Mouse (Mus musculus) forebrain, embryonic 13.5 days (tissue): ENCODE results near the gene Acly. TPM values are rescaled to one million over a fixed set of nuclear protein-coding genes. Genes with fewer than 3 reads are reported as not detected.
"Not testable (repeated sequence)": the region's sequence is repeated elsewhere in the genome, so short reads cannot be mapped to it uniquely, and the experiment has no call there.

Experiments
- ATAC-seq: fragments of 200-750 bp; cut with Nextera tagmentation; 2 replicates; pipeline ENCODE4 v1.8.0; 2017
- H3K27ac ChIP-seq: fragments of 300-500 bp; sonication (generic); 2 replicates; pipeline ENCODE4 v1.5.1; 2015; ENCODE audit warnings: inconsistent platforms, mild to moderate bottlenecking, moderate library complexity
- H3K27me3 ChIP-seq: fragments of 300-500 bp; sonication (generic); 2 replicates; pipeline ENCODE4 v1.6.1; 2015; ENCODE audit warnings: mild to moderate bottlenecking, inconsistent platforms
- H3K36me3 ChIP-seq: fragments of 300-500 bp; sonication (generic); 2 replicates; pipeline ENCODE4 v1.6.1; 2015; ENCODE audit warnings: mild to moderate bottlenecking, inconsistent platforms; ENCODE audit not compliant: poor library complexity, severe bottlenecking
- H3K4me1 ChIP-seq: fragments of 300-500 bp; sonication (generic); 2 replicates; pipeline ENCODE4 v1.6.1; 2015; ENCODE audit warnings: inconsistent platforms
- H3K4me2 ChIP-seq: fragments of 300-500 bp; sonication (generic); 2 replicates; pipeline ENCODE4 v1.6.1; 2015; ENCODE audit warnings: inconsistent platforms, mild to moderate bottlenecking, moderate library complexity
- H3K4me3 ChIP-seq: fragments of 300-500 bp; sonication (generic); 2 replicates; pipeline ENCODE4 v1.5.1; 2015; ENCODE audit warnings: mild to moderate bottlenecking, inconsistent platforms
- H3K9ac ChIP-seq: fragments of 300-500 bp; sonication (generic); 2 replicates; pipeline ENCODE4 v1.6.1; 2015; ENCODE audit warnings: mild to moderate bottlenecking, inconsistent platforms
- H3K9me3 ChIP-seq: fragments of 300-500 bp; sonication (generic); replicated peaks from 2 replicates; pipeline ENCODE4 v1.6.1; 2016; ENCODE audit warnings: inconsistent platforms
- WGBS: fragments of 180-500 bp; shearing (Covaris S2); methylation state at CpG from one replicate; pipeline ENCODE4 v1.1.7; 2015; 5-methylcytosine and 5-hydroxymethylcytosine counted together
- polyA plus RNA-seq: library from polyadenylated mRNA; unstranded; fragments of >200 nt; fragmentation: Nextera tagmentation; extraction: Ambion mirVana; gene quantifications from 2 replicates; pipeline ENCODE4 v1.2.1, GENCODE M21; 2015

Gene Acly
- polyA plus RNA-seq, 1 experiment from 2014 or later, result 251 TPM

- Histone ChIP-seq H3K27ac (peak within 1 kb of the TSS; percentile 59; the same call in 1 of the 2 replicates), H3K4me3 (peak within 1 kb of the TSS; percentile 46), H3K9ac (peak within 1 kb of the TSS; percentile 66), H3K36me3 (no peaks in the 10 kb centered on the region), H3K27me3 (0 out of 2 replicates have a peak, but pooled peaks cover 3% of the 10 kb centered on the region), H3K4me1 (peaks cover 13% of the 10 kb centered on the region), H3K9me3 (no peaks in the 10 kb centered on the region), H3K4me2 (peak within 1 kb of the TSS; percentile 76)
- 4% methylated on average over 28 of the region's 28 CpGs for WGBS
- peak; percentile 96 for ATAC-seq
These were observed 17.3 kb upstream of the Acly start, which contains the start of gene Ttc25 for GRCm38 (mm10) chr11:100544832-100545745. Ttc25 (plus strand) TSS chr11:100545607.

DNA sequence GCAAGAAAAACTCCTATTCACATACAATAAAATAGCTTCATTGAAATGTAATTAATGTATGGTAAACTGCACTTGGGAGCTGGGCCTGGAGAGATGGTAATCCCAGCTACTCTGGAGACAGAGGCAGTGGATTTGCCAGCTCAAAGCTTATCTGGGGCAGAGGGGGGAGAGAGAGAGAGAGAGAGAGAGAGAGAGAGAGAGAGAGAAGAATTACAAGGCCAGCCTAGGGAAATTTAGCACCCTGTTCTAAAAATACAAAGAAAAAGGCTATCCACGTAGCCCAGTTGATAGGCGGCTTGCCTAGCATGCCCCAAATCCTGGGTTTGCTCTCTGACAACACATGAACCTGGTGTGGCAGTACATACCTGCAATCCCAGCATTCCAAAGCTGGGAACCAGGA lies 13.8 kb upstream of the Acly start:
- Histone ChIP-seq H3K4me3 (no peak overlapping the region), H3K27me3 (0 out of 2 replicates have a peak, but pooled peaks cover 3% of the 10 kb centered on the region), H3K4me1 (peaks cover 13% of the 10 kb centered on the region), H3K36me3 (no peaks in the 10 kb centered on the region), H3K27ac (no peak overlapping the region), H3K9me3 (no peaks in the 10 kb centered on the region), H3K9ac (no peak overlapping the region), H3K4me2 (no peak overlapping the region)
- 97% methylated on average over 2 of the region's 2 CpGs for WGBS
- no peak for ATAC-seq

GRCm38 (mm10) chr11:100540966-100541365 lies 13.2 kb upstream of the Acly start:
- WGBS, result 72% methylated on average over 6 of the region's 6 CpGs
- Histone ChIP-seq H3K9ac (no peak overlapping the region), H3K4me3 (no peak overlapping the region), H3K36me3 (no peaks in the 10 kb centered on the region), H3K4me2 (no peak overlapping the region), H3K27me3 (0 out of 2 replicates have a peak, but pooled peaks cover 3% of the 10 kb centered on the region), H3K9me3 (no peaks in the 10 kb centered on the region), H3K4me1 (peaks cover 10% of the 10 kb centered on the region), H3K27ac (no peak overlapping the region)
- ATAC-seq, result no peak

GRCm38 (mm10) chr11:100536466-100536865 lies 8.7 kb upstream of the Acly start:
- no peak overlapping the region for H3K4me3 ChIP-seq
- H3K4me1 ChIP-seq, result no peaks in the 10 kb centered on the region
- H3K27me3 ChIP-seq, result 0 out of 2 replicates have a peak, but pooled peaks cover 3% of the 10 kb centered on the region
- no peak overlapping the region for H3K9ac ChIP-seq
- H3K36me3 ChIP-seq, result no peaks in the 10 kb centered on the region
- no peaks in the 10 kb centered on the region for H3K9me3 ChIP-seq
- no peak overlapping the region for H3K4me2 ChIP-seq
- H3K27ac ChIP-seq, result no peak overlapping the region
- no peak for ATAC-seq

DNA sequence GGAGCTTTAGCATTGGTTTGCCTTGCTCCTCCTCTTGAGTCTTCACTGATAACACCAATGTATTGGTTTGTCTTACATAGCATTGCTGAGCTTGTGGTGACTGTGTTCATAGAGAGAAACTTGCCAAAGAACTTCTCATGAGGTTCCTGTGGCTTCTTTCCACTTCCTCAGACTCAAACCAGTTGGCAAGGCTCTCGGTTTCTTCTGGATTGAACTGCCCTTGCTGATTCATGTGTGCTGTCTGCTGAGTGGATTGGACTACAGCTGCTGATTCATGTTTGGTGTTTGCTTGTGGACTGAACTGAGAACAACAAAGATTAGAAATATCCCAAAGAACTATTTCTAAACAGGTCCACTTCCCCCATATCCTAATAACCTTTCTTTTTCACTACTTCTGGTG lies 8.2 kb upstream of the Acly start:
- no peaks in the 10 kb centered on the region for H3K36me3 ChIP-seq
- no peak overlapping the region for H3K9ac ChIP-seq
- no peaks in the 10 kb centered on the region for H3K4me1 ChIP-seq
- ATAC-seq, result no peak
- no peak overlapping the region for H3K4me2 ChIP-seq
- H3K4me3 ChIP-seq, result no peak overlapping the region
- H3K9me3 ChIP-seq, result no peaks in the 10 kb centered on the region
- H3K27ac ChIP-seq, result no peak overlapping the region
- 77% methylated on average over 1 of the region's 1 CpGs for WGBS
- H3K27me3 ChIP-seq, result 0 out of 2 replicates have a peak, but pooled peaks cover 3% of the 10 kb centered on the region

DNA sequence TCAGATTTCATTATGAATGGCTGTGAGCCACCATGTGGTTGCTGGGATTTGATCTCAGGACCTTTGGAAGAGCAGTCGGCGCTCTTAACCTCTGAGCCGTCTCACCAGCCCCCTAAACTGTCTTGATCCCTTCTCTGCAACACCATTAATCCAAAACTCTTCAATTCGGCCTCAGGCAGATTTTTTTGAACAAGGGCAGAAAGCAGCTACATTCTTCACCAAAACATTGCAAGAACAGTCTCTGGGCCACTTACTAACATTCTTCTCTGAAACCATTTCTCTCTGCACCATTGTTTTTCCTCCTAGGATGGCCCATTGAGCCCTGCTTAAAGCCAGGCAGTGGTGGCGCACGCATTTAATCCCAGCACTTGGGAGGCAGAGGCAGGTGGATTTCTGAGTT lies 7.0 kb upstream of the Acly start:
- WGBS, result 80% methylated on average over 6 of the region's 6 CpGs
- H3K4me1 ChIP-seq, H3K9ac ChIP-seq, H3K36me3 ChIP-seq, H3K27me3 ChIP-seq, H3K4me2 ChIP-seq, H3K27ac ChIP-seq, H3K9me3 ChIP-seq, ATAC-seq, H3K4me3 ChIP-seq: not testable (repeated sequence)

DNA sequence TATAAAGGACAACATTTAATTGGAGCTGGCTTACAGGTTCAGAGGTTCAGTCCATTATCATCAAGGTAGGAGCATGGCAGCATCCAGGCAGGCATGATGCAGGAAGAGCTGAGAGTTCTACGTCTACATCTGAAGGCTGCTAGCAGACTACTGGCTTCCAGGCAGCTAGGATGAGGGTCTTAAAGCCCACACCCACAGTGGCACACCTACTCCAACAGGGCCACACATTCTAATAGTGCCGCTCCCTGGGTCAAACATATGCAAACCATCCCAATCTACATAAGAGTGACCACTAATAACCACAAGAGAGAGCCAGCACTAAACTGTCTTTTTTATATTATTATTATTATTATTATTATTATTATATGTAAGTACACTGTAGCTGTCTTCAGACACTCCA lies 6.6 kb upstream of the Acly start:
- H3K36me3 ChIP-seq, H3K4me2 ChIP-seq, H3K9ac ChIP-seq, H3K27me3 ChIP-seq, H3K9me3 ChIP-seq, H3K4me3 ChIP-seq, H3K4me1 ChIP-seq, H3K27ac ChIP-seq, ATAC-seq: not testable (repeated sequence)
- WGBS, result 77% methylated on average over 2 of the region's 2 CpGs

- no peak for ATAC-seq
- no peak overlapping the region for H3K4me3 ChIP-seq
- H3K9ac ChIP-seq, result no peak overlapping the region
- H3K27ac ChIP-seq, result no peak overlapping the region
- WGBS, result 5% methylated on average over 6 of the region's 6 CpGs
- H3K36me3 ChIP-seq, result no peaks in the 10 kb centered on the region
- H3K9me3 ChIP-seq, result no peaks in the 10 kb centered on the region
- H3K27me3 ChIP-seq, result 0 out of 2 replicates have a peak, but pooled peaks cover 3% of the 10 kb centered on the region
- H3K4me2 ChIP-seq, result no peak overlapping the region
- H3K4me1 ChIP-seq, result no peaks in the 10 kb centered on the region
These were observed 6.1 kb upstream of the Acly start for GRCm38 (mm10) chr11:100533871-100534270.

- H3K36me3 ChIP-seq, result peaks cover 7% of the 10 kb centered on the region
- H3K9me3 ChIP-seq, result no peaks in the 10 kb centered on the region
- 22% methylated on average over 19 of the region's 19 CpGs for WGBS
- peak overlapping the region; percentile 91 for H3K4me3 ChIP-seq
- H3K27me3 ChIP-seq, result no peaks in the 10 kb centered on the region
- peak overlapping the region; percentile 84 for H3K4me2 ChIP-seq
- no peak for ATAC-seq
- peaks cover 32% of the 10 kb centered on the region for H3K4me1 ChIP-seq
- peak overlapping the region; percentile 88 for H3K9ac ChIP-seq
- peak overlapping the region; percentile 74 for H3K27ac ChIP-seq
These were observed 770 bp upstream of the Acly start for GRCm38 (mm10) chr11:100528375-100529165.

GRCm38 (mm10) chr11:100527066-100527457 lies 738 bp downstream of the Acly start:
- no peaks in the 10 kb centered on the region for H3K9me3 ChIP-seq
- peak overlapping the region; percentile 88 for H3K9ac ChIP-seq
- H3K27ac ChIP-seq, result peak overlapping the region; percentile 93
- WGBS, result under 1% methylated on average over 26 of the region's 26 CpGs
- H3K4me2 ChIP-seq, result peak overlapping the region; percentile 84
- H3K27me3 ChIP-seq, result no peaks in the 10 kb centered on the region
- ATAC-seq, result peak; percentile 53
- peaks cover 22% of the 10 kb centered on the region for H3K36me3 ChIP-seq
- H3K4me3 ChIP-seq, result peak overlapping the region; percentile 91
- peaks cover 32% of the 10 kb centered on the region for H3K4me1 ChIP-seq

DNA sequence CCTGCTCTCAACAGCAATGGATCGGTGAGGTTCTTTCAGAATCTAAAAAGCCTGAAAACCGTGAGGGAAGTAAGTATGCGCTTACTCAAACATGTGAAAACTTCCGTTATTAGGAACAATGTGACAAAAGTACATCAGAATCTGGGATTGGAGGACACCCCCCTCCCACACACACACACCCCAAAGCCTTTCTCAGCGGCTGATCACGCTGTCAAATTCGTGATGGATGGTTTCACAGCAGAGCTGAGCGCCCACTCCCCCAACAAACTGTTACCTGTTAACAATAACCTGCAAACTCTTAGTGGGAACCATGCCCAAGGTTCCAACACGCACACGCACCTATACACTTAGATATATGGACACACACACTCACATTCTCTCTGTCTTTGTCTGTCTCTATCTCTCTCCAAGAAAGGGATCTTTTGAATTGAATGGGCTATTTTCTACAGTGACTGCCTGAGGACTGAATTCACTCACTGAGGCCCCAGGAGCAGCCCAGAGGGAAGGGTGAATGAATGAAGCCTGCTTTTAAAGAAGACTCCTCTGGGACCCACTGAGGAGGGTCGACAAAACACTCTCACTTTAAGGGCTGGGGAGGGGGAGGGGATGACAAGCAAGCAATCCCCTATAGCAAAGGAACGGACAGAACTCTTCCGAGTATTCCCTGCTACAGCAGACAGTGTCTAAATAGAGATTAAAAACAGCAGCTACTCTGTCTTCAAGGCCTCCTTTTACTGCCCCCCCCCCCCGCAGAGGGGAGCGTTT lies 1.6 kb downstream of the Acly start:
- peak overlapping the region; percentile 93; the same call in 1 of the 2 replicates for H3K27ac ChIP-seq
- H3K4me1 ChIP-seq, result peaks cover 32% of the 10 kb centered on the region
- WGBS, result 4% methylated on average over 15 of the region's 15 CpGs
- H3K9ac ChIP-seq, result peak overlapping the region; percentile 88
- no peaks in the 10 kb centered on the region for H3K9me3 ChIP-seq
- H3K27me3 ChIP-seq, result no peaks in the 10 kb centered on the region
- H3K36me3 ChIP-seq, result peaks cover 30% of the 10 kb centered on the region
- no peak for ATAC-seq
- peak overlapping the region; percentile 91 for H3K4me3 ChIP-seq
- H3K4me2 ChIP-seq, result peak overlapping the region; percentile 84
